Mouse (Mus musculus) hindbrain, embryonic 12.5 days (tissue): Measurements from ENCODE around the gene Olfr313. TPM values are rescaled to one million over a fixed set of nuclear protein-coding genes. Genes with fewer than 3 reads are reported as not detected.
"Not testable (repeated sequence)": the region's sequence is repeated elsewhere in the genome, so short reads cannot be mapped to it uniquely, and the experiment has no call there.

Experiments
- ATAC-seq: fragments of 200-750 bp; cut with Nextera tagmentation; 2 replicates; pipeline ENCODE4 v1.8.0; 2017; ENCODE audit warnings: moderate TSS enrichment; ENCODE audit not compliant: low FRiP score
- H3K27ac ChIP-seq: fragments of 300-500 bp; sonication (generic); 2 replicates; pipeline ENCODE4 v1.5.1; 2016; ENCODE audit warnings: mild to moderate bottlenecking
- H3K27me3 ChIP-seq: fragments of 300-500 bp; sonication (generic); 2 replicates; pipeline ENCODE4 v1.6.1; 2016; ENCODE audit warnings: mild to moderate bottlenecking
- H3K36me3 ChIP-seq: fragments of 300-500 bp; sonication (generic); 2 replicates; pipeline ENCODE4 v1.6.1; 2016; ENCODE audit warnings: mild to moderate bottlenecking
- H3K4me1 ChIP-seq: fragments of 300-500 bp; sonication (generic); 2 replicates; pipeline ENCODE4 v1.6.1; 2016
- H3K4me2 ChIP-seq: fragments of 300-500 bp; sonication (generic); replicated peaks from 2 replicates; pipeline ENCODE4 v1.6.1; 2016; ENCODE audit warnings: mild to moderate bottlenecking
- H3K4me3 ChIP-seq: fragments of 300-500 bp; sonication (generic); 2 replicates; pipeline ENCODE4 v1.5.1; 2016; ENCODE audit warnings: mild to moderate bottlenecking
- H3K9ac ChIP-seq: fragments of 300-500 bp; sonication (generic); 2 replicates; pipeline ENCODE4 v1.6.1; 2016; ENCODE audit warnings: mild to moderate bottlenecking, moderate library complexity
- H3K9me3 ChIP-seq: fragments of 300-500 bp; sonication (generic); replicated peaks from 2 replicates; pipeline ENCODE4 v1.6.1; 2016; ENCODE audit warnings: mild to moderate bottlenecking
- WGBS: fragments of 180-500 bp; shearing (Covaris S2); methylation state at CpG from one replicate; pipeline ENCODE4 v1.1.7; 2016; 5-methylcytosine and 5-hydroxymethylcytosine counted together
- polyA plus RNA-seq: library from polyadenylated mRNA; unstranded; fragments of >200 nt; fragmentation: Nextera tagmentation; extraction: Ambion mirVana; gene quantifications from 2 replicates; pipeline ENCODE4 v1.2.1, GENCODE M21; 2016

The Olfr313 gene
- polyA plus RNA-seq = not detected in 2 replicates

DNA sequence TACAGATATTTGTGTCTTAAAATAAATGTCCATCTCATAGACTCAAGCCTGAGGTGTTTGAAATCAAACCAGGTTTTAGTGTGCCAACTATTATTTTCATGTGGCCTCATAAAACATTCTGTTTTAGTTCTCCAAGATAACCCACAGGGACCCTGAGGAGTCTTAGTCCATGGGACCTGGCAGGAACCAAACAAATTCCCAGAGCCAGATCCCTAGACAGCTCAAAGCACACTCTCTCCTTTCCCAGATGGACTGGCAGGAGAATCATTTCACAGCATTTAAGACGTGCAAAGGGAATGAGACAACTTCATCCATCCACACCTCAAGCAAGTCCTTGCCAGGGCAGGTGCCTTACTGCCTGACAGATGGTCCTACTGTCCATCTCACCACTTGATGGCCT lies at the start of gene Olfr313:
TSS of gene Olfr313 (plus strand) at position 301 of the 400 bp plus-strand sequence.
- H3K4me1 ChIP-seq, H3K4me3 ChIP-seq, H3K4me2 ChIP-seq, H3K36me3 ChIP-seq, H3K9me3 ChIP-seq, H3K27me3 ChIP-seq, ATAC-seq, H3K9ac ChIP-seq, H3K27ac ChIP-seq: not testable (repeated sequence)
- 59% methylated on average over 1 of the region's 1 CpGs for WGBS

- H3K9me3 ChIP-seq = no peaks in the 10 kb centered on the region
- no peak within 1 kb of the TSS for H3K9ac ChIP-seq
- ATAC-seq = no peak
- no peaks in the 10 kb centered on the region for H3K4me1 ChIP-seq
- H3K27ac ChIP-seq = no peak within 1 kb of the TSS
- 0 out of 2 replicates have a peak, but pooled peaks cover 2% of the 10 kb centered on the region for H3K27me3 ChIP-seq
- no peak within 1 kb of the TSS for H3K4me2 ChIP-seq
- H3K4me3 ChIP-seq = no peak within 1 kb of the TSS
- no peaks in the 10 kb centered on the region for H3K36me3 ChIP-seq
These were observed 41.9 kb upstream of the Olfr313 start, which contains the start of gene Olfr315 for GRCm38 (mm10) chr11:58772888-58773287. Gene Olfr315, plus strand, starts transcription at chr11:58773188.

DNA sequence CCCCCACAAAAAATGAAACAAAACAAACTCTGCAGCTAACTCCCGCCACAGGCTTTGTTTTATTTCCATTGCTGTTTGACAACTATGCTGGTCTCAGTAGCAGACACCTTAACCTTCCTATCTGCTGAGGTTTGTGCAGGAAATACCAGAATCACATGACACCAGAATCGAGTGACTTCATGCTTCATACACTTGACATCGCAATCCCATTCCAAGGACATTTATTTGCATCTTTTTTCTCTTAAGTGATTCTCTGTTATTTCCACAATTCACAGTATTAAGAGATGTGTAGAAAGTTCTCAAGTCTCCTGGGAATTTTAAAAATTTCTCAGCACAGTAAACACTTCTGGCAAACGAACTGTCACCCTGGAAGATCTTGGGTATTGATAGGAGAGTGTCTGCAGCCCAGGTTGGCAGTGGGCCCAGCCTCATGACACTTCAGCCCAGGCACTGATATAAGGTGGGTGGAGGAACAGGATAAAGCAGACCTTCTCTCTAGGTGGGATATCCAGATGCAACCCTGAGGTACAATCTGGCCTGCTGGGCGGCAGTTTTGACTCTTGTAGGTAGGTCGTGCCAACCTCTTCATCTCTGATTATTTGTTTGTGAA lies 32.2 kb upstream of the Olfr313 start, which contains the start of gene Olfr314:
TSS of gene Olfr314 (plus strand) at position 473 of the 610 bp plus-strand sequence.
- Histone ChIP-seq H3K4me1 (no peaks in the 10 kb centered on the region), H3K4me3 (no peak within 1 kb of the TSS), H3K27me3 (no peaks in the 10 kb centered on the region), H3K9ac (no peak within 1 kb of the TSS), H3K4me2 (no peak within 1 kb of the TSS), H3K36me3 (no peaks in the 10 kb centered on the region), H3K9me3 (no peaks in the 10 kb centered on the region), H3K27ac (no peak within 1 kb of the TSS)
- no peak for ATAC-seq
- WGBS = 81% methylated on average over 6 of the region's 6 CpGs

DNA sequence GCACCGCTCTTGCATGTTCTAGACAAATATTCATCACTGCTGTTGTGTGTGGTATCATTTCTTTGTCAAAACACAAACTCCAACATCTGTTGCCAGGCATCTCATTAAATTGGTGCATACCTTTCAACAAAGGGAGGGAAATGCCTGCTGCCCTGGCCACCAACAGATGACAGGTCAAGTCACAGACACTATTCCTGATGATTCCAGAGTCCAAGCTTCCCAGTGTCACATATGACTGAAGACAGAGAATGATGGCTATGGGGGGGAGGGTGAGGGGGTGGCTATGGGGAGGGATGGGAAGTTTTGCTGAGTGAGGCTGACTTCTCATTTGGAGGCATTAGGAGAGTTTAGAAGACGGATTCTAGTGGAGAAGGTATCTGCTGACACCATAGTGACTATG lies 30.6 kb upstream of the Olfr313 start:
- no peaks in the 10 kb centered on the region for H3K9me3 ChIP-seq
- 81% methylated on average over 2 of the region's 2 CpGs for WGBS
- H3K36me3 ChIP-seq = no peaks in the 10 kb centered on the region
- no peak overlapping the region for H3K27ac ChIP-seq
- H3K4me2 ChIP-seq = no peak overlapping the region
- no peak overlapping the region for H3K9ac ChIP-seq
- H3K4me3 ChIP-seq = no peak overlapping the region
- no peaks in the 10 kb centered on the region for H3K27me3 ChIP-seq
- H3K4me1 ChIP-seq = peaks cover under 1% of the 10 kb centered on the region; the same call in 1 of the 2 replicates
- no peak for ATAC-seq

- Histone ChIP-seq H3K27me3 (no peaks in the 10 kb centered on the region), H3K27ac (no peak overlapping the region), H3K36me3 (no peaks in the 10 kb centered on the region), H3K4me1 (peaks cover 5% of the 10 kb centered on the region; the same call in 1 of the 2 replicates), H3K4me2 (no peak overlapping the region), H3K4me3 (no peak overlapping the region), H3K9me3 (no peaks in the 10 kb centered on the region), H3K9ac (no peak overlapping the region)
- ATAC-seq = no peak
- 91% methylated on average over 10 of the region's 10 CpGs for WGBS
These were observed 27.1 kb upstream of the Olfr313 start for GRCm38 (mm10) chr11:58787651-58788050.

- Histone ChIP-seq H3K4me3 (no peak overlapping the region), H3K36me3 (no peaks in the 10 kb centered on the region), H3K27ac (no peak overlapping the region), H3K27me3 (no peaks in the 10 kb centered on the region), H3K9me3 (no peaks in the 10 kb centered on the region), H3K4me1 (peaks cover 5% of the 10 kb centered on the region; the same call in 1 of the 2 replicates), H3K9ac (no peak overlapping the region), H3K4me2 (no peak overlapping the region)
- 75% methylated on average over 8 of the region's 8 CpGs for WGBS
- ATAC-seq = no peak
These were observed 26.5 kb upstream of the Olfr313 start for GRCm38 (mm10) chr11:58788346-58788745.

DNA sequence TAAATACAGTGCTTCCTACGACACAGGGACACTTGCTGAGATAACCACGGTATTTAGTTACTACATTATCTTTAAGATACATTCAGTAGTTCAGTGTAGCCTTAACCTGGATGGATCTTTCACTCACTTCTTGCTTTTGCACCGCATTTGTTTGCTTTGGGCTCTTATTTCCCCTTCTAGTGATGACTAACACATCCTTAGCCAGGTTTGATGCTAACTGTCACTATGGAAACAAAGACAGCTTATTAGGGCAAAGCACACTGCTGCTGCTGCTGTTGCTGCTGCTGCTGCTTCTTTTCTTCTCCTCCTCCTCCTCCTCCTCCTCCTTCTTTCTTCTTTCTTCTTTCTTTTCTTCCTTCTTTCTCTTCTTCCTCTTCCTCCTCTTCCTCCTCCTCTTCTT lies 25.3 kb upstream of the Olfr313 start:
- Histone ChIP-seq H3K4me1 (peaks cover 5% of the 10 kb centered on the region; the same call in 1 of the 2 replicates), H3K9me3 (no peaks in the 10 kb centered on the region), H3K36me3 (no peaks in the 10 kb centered on the region), H3K4me2 (no peak overlapping the region), H3K27ac (no peak overlapping the region), H3K4me3 (no peak overlapping the region), H3K9ac (0 out of 2 replicates have a peak overlapping the region, but pooled peaks have one; percentile 19), H3K27me3 (no peaks in the 10 kb centered on the region)
- WGBS = 32% methylated on average over 3 of the region's 3 CpGs
- ATAC-seq = no peak

DNA sequence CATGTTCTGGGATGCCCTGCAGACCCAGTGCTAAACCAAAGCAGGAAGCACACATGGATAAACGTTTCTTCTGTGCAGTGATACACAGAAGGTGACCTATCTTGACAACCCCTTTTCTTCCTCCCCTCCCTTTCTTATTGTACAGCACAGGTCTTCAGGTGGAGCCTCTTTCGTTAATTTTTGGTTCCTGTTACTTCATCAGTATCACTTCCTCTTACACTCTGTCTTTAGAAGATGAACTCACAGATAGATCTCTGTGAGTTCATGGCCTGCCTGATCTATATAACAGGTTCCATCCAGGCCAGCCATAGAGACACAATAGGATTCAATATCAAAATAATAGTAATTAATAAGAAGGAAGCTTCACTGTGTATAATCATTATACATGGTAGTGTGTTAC lies 24.7 kb upstream of the Olfr313 start:
- no peaks in the 10 kb centered on the region for H3K36me3 ChIP-seq
- WGBS = 59% methylated on average over 2 of the region's 2 CpGs

GRCm38 (mm10) chr11:58790646-58791045 lies 24.2 kb upstream of the Olfr313 start:
- Histone ChIP-seq H3K9ac (no peak overlapping the region), H3K4me1 (peaks cover 5% of the 10 kb centered on the region; the same call in 1 of the 2 replicates), H3K36me3 (no peaks in the 10 kb centered on the region), H3K27ac (no peak overlapping the region), H3K4me3 (no peak overlapping the region), H3K27me3 (no peaks in the 10 kb centered on the region), H3K4me2 (no peak overlapping the region), H3K9me3 (no peaks in the 10 kb centered on the region)
- ATAC-seq = no peak
- WGBS = 83% methylated on average over 6 of the region's 6 CpGs

More for the DNA sequence above, 24.7 kb upstream of the Olfr313 start:
- no peak overlapping the region for H3K9ac ChIP-seq
- H3K27me3 ChIP-seq = no peaks in the 10 kb centered on the region
- H3K27ac ChIP-seq = no peak overlapping the region
- H3K4me3 ChIP-seq = no peak overlapping the region
- no peaks in the 10 kb centered on the region for H3K9me3 ChIP-seq
- peaks cover 5% of the 10 kb centered on the region; the same call in 1 of the 2 replicates for H3K4me1 ChIP-seq
- no peak overlapping the region for H3K4me2 ChIP-seq
- no peak for ATAC-seq

- no peak overlapping the region for H3K4me3 ChIP-seq
- no peaks in the 10 kb centered on the region for H3K4me1 ChIP-seq
- H3K9ac ChIP-seq = no peak overlapping the region
- H3K9me3 ChIP-seq = no peaks in the 10 kb centered on the region
- 95% methylated on average over 2 of the region's 2 CpGs for WGBS
- no peaks in the 10 kb centered on the region for H3K36me3 ChIP-seq
- H3K27me3 ChIP-seq = no peaks in the 10 kb centered on the region
- no peak for ATAC-seq
- no peak overlapping the region for H3K27ac ChIP-seq
- H3K4me2 ChIP-seq = no peak overlapping the region
These were observed 18.9 kb upstream of the Olfr313 start for GRCm38 (mm10) chr11:58795856-58796255.

- H3K27ac ChIP-seq = no peak overlapping the region
- ATAC-seq = no peak
- H3K27me3 ChIP-seq = no peaks in the 10 kb centered on the region
- no peaks in the 10 kb centered on the region for H3K36me3 ChIP-seq
- H3K4me3 ChIP-seq = no peak overlapping the region
- 79% methylated on average over 7 of the region's 7 CpGs for WGBS
- no peak overlapping the region for H3K9ac ChIP-seq
- no peaks in the 10 kb centered on the region for H3K9me3 ChIP-seq
- H3K4me1 ChIP-seq = peaks cover 5% of the 10 kb centered on the region
- no peak overlapping the region for H3K4me2 ChIP-seq
These were observed 17.9 kb upstream of the Olfr313 start for GRCm38 (mm10) chr11:58796850-58797249.

DNA sequence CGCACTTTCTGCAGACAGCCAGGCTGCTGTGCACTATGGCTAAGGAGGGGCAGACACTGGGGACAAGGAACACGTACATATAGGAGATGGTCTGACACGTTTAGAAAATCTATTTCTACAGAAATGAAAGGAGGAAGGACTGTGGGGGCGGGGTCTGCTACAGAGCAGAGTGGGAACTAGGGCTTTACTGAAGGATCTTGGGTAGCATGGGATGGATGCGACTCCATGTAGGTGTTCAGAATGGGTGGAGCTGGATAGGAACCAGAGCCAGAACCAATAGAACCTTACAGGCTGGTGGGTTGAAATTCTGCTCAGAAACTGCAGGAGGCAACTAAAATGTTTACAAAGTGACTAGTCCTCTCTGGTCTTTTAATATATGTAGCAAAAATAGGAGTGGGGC lies 15.1 kb upstream of the Olfr313 start:
- Histone ChIP-seq H3K4me2 (no peak overlapping the region), H3K9ac (no peak overlapping the region), H3K36me3 (no peaks in the 10 kb centered on the region), H3K4me1 (peaks cover 11% of the 10 kb centered on the region), H3K4me3 (no peak overlapping the region), H3K9me3 (no peaks in the 10 kb centered on the region), H3K27ac (no peak overlapping the region), H3K27me3 (no peaks in the 10 kb centered on the region)
- ATAC-seq = no peak
- WGBS = 78% methylated on average over 5 of the region's 5 CpGs
